Mouse (Mus musculus): ENCODE results near the gene Abca7. TPM values are rescaled to one million over a fixed set of nuclear protein-coding genes. Genes with fewer than 3 reads are reported as not detected.

Gene Abca7
- polyA plus RNA-seq, 1 experiment from 2014 or later, result 4.1 TPM

DNA sequence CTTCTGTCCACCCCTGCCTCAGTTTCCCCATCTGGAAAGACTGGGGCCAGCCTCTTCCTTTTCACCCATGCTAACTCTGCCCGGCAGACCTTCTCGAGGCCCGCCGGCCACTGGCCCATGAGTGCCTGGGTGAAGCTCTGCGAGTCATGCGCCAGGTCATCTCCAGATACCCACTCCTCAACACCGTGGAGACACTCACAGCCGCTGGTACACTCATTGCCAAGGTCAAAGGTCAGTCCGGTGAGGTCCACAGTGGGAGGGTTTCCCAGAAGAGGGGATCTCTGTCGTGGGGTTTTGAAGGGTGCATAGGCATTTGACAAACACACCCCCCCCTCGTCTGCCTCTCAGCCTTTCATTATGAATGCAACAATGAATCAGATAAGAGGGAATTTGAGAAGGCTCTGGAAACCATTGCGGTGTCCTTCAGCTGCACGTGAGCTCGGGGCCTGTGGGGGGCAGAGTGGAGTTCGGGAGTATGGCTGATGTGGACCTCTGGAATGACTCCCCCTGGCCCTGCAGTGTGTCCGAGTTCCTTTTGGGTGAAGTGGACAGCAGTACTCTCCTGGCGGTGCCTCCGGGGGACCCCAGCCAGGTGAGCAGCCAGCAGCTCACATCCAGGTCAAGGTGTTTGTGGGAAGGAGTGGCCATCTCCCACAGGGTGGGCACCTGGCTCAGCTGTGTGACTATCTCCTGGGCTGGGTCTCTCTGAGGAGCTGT, 24.5 kb downstream of the Abca7 start:
- Histone ChIP-seq H3K27ac (ENCODE audit: low read length) (no peak overlapping the region), H3K4me2 (ENCODE audit: low read length) (no peak overlapping the region), H3K4me3 (ENCODE audit: low read depth, low read length) (no peak overlapping the region), H3K27me3 (ENCODE audit: control insufficient read depth, insufficient read depth, low read depth, low read length) (peaks cover 20% of the 10 kb centered on the region), H3K4me1 (ENCODE audit: control insufficient read depth, insufficient read depth, low read length) (no peaks in the 10 kb centered on the region), H3K9me3 (replicated peaks; ENCODE audit: control insufficient read depth, low read length, poor library complexity, severe bottlenecking) (no peaks in the 10 kb centered on the region), H3K36me3 (ENCODE audit: control insufficient read depth, insufficient read depth, low read length) (no peaks in the 10 kb centered on the region), H3K9ac (ENCODE audit: low read depth, low read length) (no peak overlapping the region)
- 82% methylated on average over 18 of the region's 18 CpGs for WGBS
- no peak for ATAC-seq

DNA sequence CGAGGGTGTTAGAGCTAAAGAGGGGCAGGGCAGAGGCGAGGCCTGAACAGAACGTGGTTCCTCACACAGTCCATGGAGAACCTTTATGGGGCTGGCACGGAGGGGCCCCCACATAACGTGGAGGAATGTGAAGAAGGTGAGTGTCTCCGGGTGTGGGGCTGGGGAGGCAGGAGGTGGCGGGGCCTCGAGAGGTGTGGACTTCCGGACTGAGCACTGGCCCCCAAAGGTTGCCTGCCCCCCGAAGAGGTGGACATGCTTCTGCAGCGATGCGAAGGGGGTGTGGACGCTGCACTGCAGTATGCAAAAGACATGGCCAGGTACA, 25.0 kb downstream of the Abca7 start:
- H3K27me3 ChIP-seq (ENCODE audit: control insufficient read depth, insufficient read depth, low read depth, low read length), result peaks cover 19% of the 10 kb centered on the region
- H3K4me1 ChIP-seq (ENCODE audit: control insufficient read depth, insufficient read depth, low read length), result no peaks in the 10 kb centered on the region
- WGBS, result 90% methylated on average over 13 of the region's 13 CpGs
- no peak for ATAC-seq
- no peak overlapping the region for H3K9ac ChIP-seq (ENCODE audit: low read depth, low read length)
- H3K27ac ChIP-seq (ENCODE audit: low read length), result no peak overlapping the region
- no peak overlapping the region for H3K4me2 ChIP-seq (ENCODE audit: low read length)
- H3K36me3 ChIP-seq (ENCODE audit: control insufficient read depth, insufficient read depth, low read length), result no peaks in the 10 kb centered on the region
- H3K4me3 ChIP-seq (ENCODE audit: low read depth, low read length), result no peak overlapping the region
- no peaks in the 10 kb centered on the region for H3K9me3 ChIP-seq (replicated peaks; ENCODE audit: control insufficient read depth, low read length, poor library complexity, severe bottlenecking)

DNA sequence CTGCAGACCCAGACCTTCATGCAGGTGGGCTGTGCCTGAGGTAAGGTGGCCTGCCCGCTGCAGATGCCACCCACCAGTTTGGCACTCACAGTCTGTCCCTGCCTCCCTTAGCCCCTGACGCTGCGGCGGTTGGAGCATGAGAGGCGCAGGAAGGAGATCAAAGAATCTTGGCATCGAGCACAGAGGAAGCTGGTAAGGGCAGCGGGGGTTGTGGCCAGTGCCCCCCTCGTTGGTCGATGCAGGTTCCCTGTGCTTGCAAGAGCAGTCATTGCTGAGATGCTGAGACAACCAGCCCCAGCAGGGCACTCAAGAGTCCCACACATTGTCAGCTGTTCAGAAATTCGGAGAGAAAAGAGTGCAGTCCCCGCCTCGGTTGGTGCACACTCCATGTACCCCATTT, 25.9 kb downstream of the Abca7 start:
- 92% methylated on average over 12 of the region's 12 CpGs for WGBS
- no peaks in the 10 kb centered on the region for H3K4me1 ChIP-seq (ENCODE audit: control insufficient read depth, insufficient read depth, low read length)
- ATAC-seq, result no peak
- no peak overlapping the region for H3K4me2 ChIP-seq (ENCODE audit: low read length)
- H3K27me3 ChIP-seq (ENCODE audit: control insufficient read depth, insufficient read depth, low read depth, low read length), result peaks cover 19% of the 10 kb centered on the region
- no peak overlapping the region for H3K9ac ChIP-seq (ENCODE audit: low read depth, low read length)
- no peak overlapping the region for H3K4me3 ChIP-seq (ENCODE audit: low read depth, low read length)
- no peak overlapping the region for H3K27ac ChIP-seq (ENCODE audit: low read length)
- H3K36me3 ChIP-seq (ENCODE audit: control insufficient read depth, insufficient read depth, low read length), result no peaks in the 10 kb centered on the region
- H3K9me3 ChIP-seq (replicated peaks; ENCODE audit: control insufficient read depth, low read length, poor library complexity, severe bottlenecking), result no peaks in the 10 kb centered on the region

DNA sequence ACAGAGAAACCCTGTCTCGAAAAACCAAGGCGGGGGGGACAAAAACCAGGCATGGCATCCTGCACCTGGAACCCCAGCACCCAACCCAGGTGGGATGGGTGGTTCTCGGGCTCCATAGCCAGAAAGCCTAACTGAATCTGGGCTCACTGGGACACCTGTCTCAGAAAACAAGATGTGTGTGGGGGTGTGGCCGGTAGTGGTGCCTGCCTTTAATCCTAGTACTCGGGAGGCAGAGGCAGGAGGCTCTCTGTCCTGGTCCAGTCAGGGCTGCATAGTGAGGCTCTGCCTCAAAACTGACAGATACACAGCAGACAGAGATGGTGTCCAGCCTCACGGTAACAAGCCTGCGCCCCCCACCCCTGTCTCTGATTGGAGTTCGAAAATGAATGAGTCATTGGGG, 26.5 kb downstream of the Abca7 start:
- no peak overlapping the region for H3K4me2 ChIP-seq (ENCODE audit: low read length)
- WGBS, result 97% methylated on average over 8 of the region's 8 CpGs

DNA sequence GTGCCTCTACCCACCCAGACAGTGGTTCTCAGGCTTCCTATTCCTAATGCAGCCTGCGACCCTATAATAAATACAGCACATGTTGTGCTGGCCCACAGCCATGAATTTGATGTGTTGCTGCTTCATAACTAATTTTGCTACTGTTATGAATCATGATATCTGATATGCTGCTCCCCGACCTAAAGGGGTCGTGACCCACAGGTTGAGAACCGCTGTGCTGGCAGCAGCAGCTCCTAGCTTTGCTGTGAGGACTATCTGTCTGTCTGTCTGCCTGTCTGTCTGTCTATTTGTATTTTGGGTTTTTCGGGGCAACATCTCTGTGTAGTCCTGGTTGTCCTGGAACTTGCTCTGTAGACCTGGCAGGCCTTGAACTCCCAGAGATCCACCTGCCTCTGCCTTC, 27.5 kb downstream of the Abca7 start:
- no peak for ATAC-seq
- H3K27ac ChIP-seq (ENCODE audit: low read length), result no peak overlapping the region
- H3K27me3 ChIP-seq (ENCODE audit: control insufficient read depth, insufficient read depth, low read depth, low read length), result peaks cover 11% of the 10 kb centered on the region
- 85% methylated on average over 5 of the region's 5 CpGs for WGBS
- H3K9ac ChIP-seq (ENCODE audit: low read depth, low read length), result no peak overlapping the region
- H3K4me2 ChIP-seq (ENCODE audit: low read length), result no peak overlapping the region
- H3K4me3 ChIP-seq (ENCODE audit: low read depth, low read length), result no peak overlapping the region
- no peaks in the 10 kb centered on the region for H3K9me3 ChIP-seq (replicated peaks; ENCODE audit: control insufficient read depth, low read length, poor library complexity, severe bottlenecking)
- no peaks in the 10 kb centered on the region for H3K4me1 ChIP-seq (ENCODE audit: control insufficient read depth, insufficient read depth, low read length)
- H3K36me3 ChIP-seq (ENCODE audit: control insufficient read depth, insufficient read depth, low read length), result no peaks in the 10 kb centered on the region

More for the DNA sequence above, 26.5 kb downstream of the Abca7 start:
- Histone ChIP-seq H3K9me3 (replicated peaks; ENCODE audit: control insufficient read depth, low read length, poor library complexity, severe bottlenecking) (no peaks in the 10 kb centered on the region), H3K27ac (ENCODE audit: low read length) (no peak overlapping the region), H3K4me1 (ENCODE audit: control insufficient read depth, insufficient read depth, low read length) (no peaks in the 10 kb centered on the region), H3K36me3 (ENCODE audit: control insufficient read depth, insufficient read depth, low read length) (no peaks in the 10 kb centered on the region), H3K9ac (ENCODE audit: low read depth, low read length) (no peak overlapping the region), H3K27me3 (ENCODE audit: control insufficient read depth, insufficient read depth, low read depth, low read length) (peaks cover 15% of the 10 kb centered on the region), H3K4me3 (ENCODE audit: low read depth, low read length) (no peak overlapping the region)
- no peak for ATAC-seq

DNA sequence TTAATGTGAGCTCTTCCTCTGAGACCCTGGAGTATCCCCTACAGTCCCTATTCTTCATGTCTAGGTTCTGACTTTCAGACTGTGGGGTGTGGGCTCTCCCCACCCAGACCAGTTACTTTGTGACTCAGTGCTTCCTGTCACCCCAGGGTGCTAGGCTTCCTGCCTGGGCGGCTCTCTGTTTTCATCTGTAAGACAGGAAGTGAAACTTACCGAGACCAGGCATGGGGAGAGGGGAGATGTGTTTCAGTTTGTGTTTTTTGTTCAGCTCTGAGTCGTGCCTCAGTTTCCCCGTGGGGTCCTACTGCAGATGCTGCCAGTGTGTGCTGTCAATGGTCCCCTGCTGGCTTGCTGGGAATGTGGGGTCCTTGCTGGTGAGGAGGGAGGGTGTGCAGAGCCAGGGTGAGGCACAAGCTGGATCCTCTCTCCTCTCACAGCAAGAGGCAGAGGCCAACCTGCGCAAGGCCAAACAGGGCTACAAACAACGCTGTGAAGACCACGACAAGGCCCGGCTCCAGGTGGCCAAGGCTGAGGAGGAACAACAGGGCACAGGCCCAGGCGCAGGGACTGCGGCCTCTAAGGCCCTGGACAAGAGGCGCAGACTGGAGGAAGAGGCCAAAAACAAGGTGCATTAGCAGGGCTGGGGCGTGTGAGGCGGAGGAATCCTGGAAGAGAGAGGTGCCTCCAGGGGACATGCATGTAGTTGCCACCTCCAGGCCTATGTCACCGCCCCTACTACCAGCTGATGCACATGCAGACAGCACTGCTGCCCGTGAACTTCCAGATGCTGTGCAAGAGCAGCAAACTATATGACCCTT, 28.1 kb downstream of the Abca7 start:
- H3K4me3 ChIP-seq (ENCODE audit: low read depth, low read length), result no peak overlapping the region
- peaks cover 6% of the 10 kb centered on the region for H3K27me3 ChIP-seq (ENCODE audit: control insufficient read depth, insufficient read depth, low read depth, low read length)
- H3K4me1 ChIP-seq (ENCODE audit: control insufficient read depth, insufficient read depth, low read length), result no peaks in the 10 kb centered on the region
- no peak overlapping the region for H3K9ac ChIP-seq (ENCODE audit: low read depth, low read length)
- WGBS, result 79% methylated on average over 15 of the region's 15 CpGs
- ATAC-seq, result no peak
- no peaks in the 10 kb centered on the region for H3K36me3 ChIP-seq (ENCODE audit: control insufficient read depth, insufficient read depth, low read length)
- H3K27ac ChIP-seq (ENCODE audit: low read length), result no peak overlapping the region
- no peak overlapping the region for H3K4me2 ChIP-seq (ENCODE audit: low read length)
- H3K9me3 ChIP-seq (replicated peaks; ENCODE audit: control insufficient read depth, low read length, poor library complexity, severe bottlenecking), result no peaks in the 10 kb centered on the region

DNA sequence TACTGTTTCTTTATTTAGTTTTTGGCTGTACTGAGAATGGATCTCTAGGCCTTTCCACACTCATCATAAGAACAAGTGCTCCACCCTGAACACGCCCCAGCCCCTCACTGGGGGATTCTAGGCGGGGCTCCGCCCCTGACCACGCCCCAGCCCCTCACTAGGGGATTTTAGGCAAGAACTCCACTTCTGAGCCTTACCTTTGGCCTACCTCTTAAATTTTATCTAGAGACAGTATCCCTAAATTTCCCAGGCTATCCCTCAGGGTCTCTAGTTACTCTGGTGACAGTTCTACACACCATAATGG, 28.7 kb downstream of the Abca7 start:
- Histone ChIP-seq H3K4me1 (ENCODE audit: control insufficient read depth, insufficient read depth, low read length) (no peaks in the 10 kb centered on the region), H3K9ac (ENCODE audit: low read depth, low read length) (no peak overlapping the region), H3K9me3 (replicated peaks; ENCODE audit: control insufficient read depth, low read length, poor library complexity, severe bottlenecking) (no peaks in the 10 kb centered on the region), H3K27ac (ENCODE audit: low read length) (no peak overlapping the region), H3K27me3 (ENCODE audit: control insufficient read depth, insufficient read depth, low read depth, low read length) (peaks cover under 1% of the 10 kb centered on the region), H3K4me2 (ENCODE audit: low read length) (no peak overlapping the region), H3K36me3 (ENCODE audit: control insufficient read depth, insufficient read depth, low read length) (no peaks in the 10 kb centered on the region), H3K4me3 (ENCODE audit: low read depth, low read length) (no peak overlapping the region)
- ATAC-seq, result no peak
- 55% methylated on average over 4 of the region's 4 CpGs for WGBS

DNA sequence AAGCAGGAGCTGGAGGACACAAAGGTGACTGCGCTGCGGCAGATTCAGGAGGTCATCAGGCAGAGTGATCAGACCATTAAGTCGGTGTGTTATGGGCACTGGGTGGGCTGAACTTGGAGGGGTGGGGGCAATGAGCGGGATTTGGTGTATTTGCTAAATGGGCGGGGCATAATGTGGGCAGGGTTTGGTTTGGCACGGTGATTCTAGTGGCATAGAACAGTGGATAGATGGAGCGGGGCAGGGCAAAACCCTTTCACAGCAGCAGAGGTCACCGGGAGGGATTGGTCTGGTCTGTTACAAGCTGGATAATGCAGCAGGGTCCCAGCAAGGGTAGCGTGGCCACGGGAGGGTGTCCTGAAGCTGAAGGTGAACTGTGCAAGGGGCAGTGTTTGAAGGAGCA, 29.2 kb downstream of the Abca7 start:
- 78% methylated on average over 10 of the region's 10 CpGs for WGBS

DNA sequence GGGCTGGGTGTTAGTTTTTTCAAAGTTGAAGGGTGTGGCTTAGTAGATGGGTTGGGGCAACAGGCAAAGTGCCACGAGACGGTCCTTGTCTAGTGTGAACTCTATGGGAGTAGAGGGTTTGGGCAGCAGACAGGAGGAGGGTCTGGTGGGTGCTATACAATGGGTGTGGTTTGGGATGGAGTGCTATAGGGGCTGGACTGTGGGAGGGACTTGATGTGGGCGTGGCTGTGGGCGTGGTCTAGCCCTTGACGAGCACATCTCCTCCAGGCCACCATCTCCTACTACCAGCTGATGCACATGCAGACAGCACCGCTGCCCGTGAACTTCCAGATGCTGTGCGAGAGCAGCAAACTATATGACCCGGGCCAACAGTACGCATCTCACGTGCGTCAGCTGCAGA, 29.6 kb downstream of the Abca7 start:
- Histone ChIP-seq H3K27ac (ENCODE audit: low read length) (no peak overlapping the region), H3K4me1 (ENCODE audit: control insufficient read depth, insufficient read depth, low read length) (no peaks in the 10 kb centered on the region), H3K4me3 (ENCODE audit: low read depth, low read length) (no peak overlapping the region), H3K36me3 (ENCODE audit: control insufficient read depth, insufficient read depth, low read length) (no peaks in the 10 kb centered on the region), H3K9ac (ENCODE audit: low read depth, low read length) (no peak overlapping the region), H3K4me2 (ENCODE audit: low read length) (no peak overlapping the region), H3K27me3 (ENCODE audit: control insufficient read depth, insufficient read depth, low read depth, low read length) (no peaks in the 10 kb centered on the region), H3K9me3 (replicated peaks; ENCODE audit: control insufficient read depth, low read length, poor library complexity, severe bottlenecking) (no peaks in the 10 kb centered on the region)
- 65% methylated on average over 12 of the region's 12 CpGs for WGBS
- ATAC-seq, result no peak

More for the DNA sequence above, 29.2 kb downstream of the Abca7 start:
- H3K27me3 ChIP-seq (ENCODE audit: control insufficient read depth, insufficient read depth, low read depth, low read length), result no peaks in the 10 kb centered on the region; the same call in 1 of the 2 replicates
- no peak overlapping the region for H3K4me2 ChIP-seq (ENCODE audit: low read length)
- H3K36me3 ChIP-seq (ENCODE audit: control insufficient read depth, insufficient read depth, low read length), result no peaks in the 10 kb centered on the region
- ATAC-seq, result no peak
- no peak overlapping the region for H3K4me3 ChIP-seq (ENCODE audit: low read depth, low read length)
- no peak overlapping the region for H3K27ac ChIP-seq (ENCODE audit: low read length)
- H3K9ac ChIP-seq (ENCODE audit: low read depth, low read length), result no peak overlapping the region
- H3K9me3 ChIP-seq (replicated peaks; ENCODE audit: control insufficient read depth, low read length, poor library complexity, severe bottlenecking), result no peaks in the 10 kb centered on the region
- H3K4me1 ChIP-seq (ENCODE audit: control insufficient read depth, insufficient read depth, low read length), result no peaks in the 10 kb centered on the region

Data from midbrain, embryonic 16.5 days (tissue).